Mouse (Mus musculus): ENCODE results near the gene Slc2a12.

GRCm38 (mm10) chr10:22628832-22629231 is 16.0 kb upstream of the Slc2a12 start:
- TF ChIP-seq GATA1 (IDR thresholded peaks at IDR 0.05; ENCODE audit: low read length) (no peak), TAL1 (IDR thresholded peaks at IDR 0.05; ENCODE audit: low read length) (no peak)
